Mouse (Mus musculus) kidney, embryonic 14.5 days (tissue): ENCODE measurements around the gene Plvap. TPM values are rescaled to one million over a fixed set of nuclear protein-coding genes. Genes with fewer than 3 reads are reported as not detected.
A peak's percentile ranks its signal among the peaks of the same experiment; 100 is the strongest.

ENCODE experiments used
- ATAC-seq: fragments of 200-750 bp; cut with Nextera tagmentation; 2 replicates; pipeline ENCODE4 v1.8.0; 2017; ENCODE audit warnings: moderate number of reproducible peaks, mild to moderate bottlenecking, moderate TSS enrichment, moderate library complexity; ENCODE audit not compliant: low FRiP score, low TSS enrichment
- H3K27ac ChIP-seq: fragments of 300-500 bp; sonication (generic); 2 replicates; pipeline ENCODE4 v1.5.1; 2014; ENCODE audit warnings: low read depth, mild to moderate bottlenecking, low read length, moderate library complexity, mixed read lengths
- H3K27me3 ChIP-seq: fragments of 300-500 bp; sonication (generic); 2 replicates; pipeline ENCODE4 v1.6.1; 2014; ENCODE audit warnings: mild to moderate bottlenecking, low read length; ENCODE audit not compliant: control insufficient read depth, insufficient read depth
- H3K36me3 ChIP-seq: fragments of 300-500 bp; sonication (generic); 2 replicates; pipeline ENCODE4 v1.6.1; 2014; ENCODE audit warnings: low read length, mixed read lengths; ENCODE audit not compliant: control insufficient read depth, insufficient read depth
- H3K4me1 ChIP-seq: fragments of 300-500 bp; sonication (generic); 2 replicates; pipeline ENCODE4 v1.6.1; 2014; ENCODE audit warnings: low read length, mixed read lengths; ENCODE audit not compliant: control insufficient read depth, insufficient read depth
- H3K4me2 ChIP-seq: fragments of 300-500 bp; sonication (generic); replicated peaks from 2 replicates; pipeline ENCODE4 v1.6.1; 2014; ENCODE audit warnings: low read depth, mild to moderate bottlenecking, low read length
- H3K4me3 ChIP-seq: fragments of 300-500 bp; sonication (generic); 2 replicates; pipeline ENCODE4 v1.5.1; 2014; ENCODE audit warnings: mild to moderate bottlenecking, low read length
- H3K9ac ChIP-seq: fragments of 300-500 bp; sonication (generic); 2 replicates; pipeline ENCODE4 v1.6.1; 2014; ENCODE audit warnings: low read depth, mild to moderate bottlenecking, low read length, moderate library complexity
- H3K9me3 ChIP-seq: fragments of 300-500 bp; sonication (generic); 2 replicates; pipeline ENCODE4 v1.6.1; 2016; ENCODE audit warnings: low read length; ENCODE audit not compliant: control insufficient read depth
- WGBS: fragments of 180-500 bp; shearing (Covaris S2); extraction: QIAGEN DNeasy Blood & Tissue Kit; methylation state at CpG from one replicate; pipeline ENCODE4 v1.1.7; 2014; 5-methylcytosine and 5-hydroxymethylcytosine counted together
- polyA plus RNA-seq: library from polyadenylated mRNA; unstranded; fragments of >200 nt; fragmentation: Nextera tagmentation; extraction: Ambion mirVana; gene quantifications from 2 replicates; pipeline ENCODE4 v1.2.1, GENCODE M21; 2014

Gene Plvap
- 117 and 123 TPM in 2 replicates for polyA plus RNA-seq

- peak within 1 kb of the TSS; percentile 37; the same call in 1 of the 2 replicates for H3K9ac ChIP-seq
- H3K27me3 ChIP-seq, result peaks cover 21% of the 10 kb centered on the region
- H3K27ac ChIP-seq, result 0 out of 2 replicates have a peak within 1 kb of the TSS, but pooled peaks have one; percentile 48
Observed at GRCm38 (mm10) chr8:71511644-71512043, at the start of gene Plvap. TSS of gene Plvap (minus strand) at chr8:71511752.

DNA sequence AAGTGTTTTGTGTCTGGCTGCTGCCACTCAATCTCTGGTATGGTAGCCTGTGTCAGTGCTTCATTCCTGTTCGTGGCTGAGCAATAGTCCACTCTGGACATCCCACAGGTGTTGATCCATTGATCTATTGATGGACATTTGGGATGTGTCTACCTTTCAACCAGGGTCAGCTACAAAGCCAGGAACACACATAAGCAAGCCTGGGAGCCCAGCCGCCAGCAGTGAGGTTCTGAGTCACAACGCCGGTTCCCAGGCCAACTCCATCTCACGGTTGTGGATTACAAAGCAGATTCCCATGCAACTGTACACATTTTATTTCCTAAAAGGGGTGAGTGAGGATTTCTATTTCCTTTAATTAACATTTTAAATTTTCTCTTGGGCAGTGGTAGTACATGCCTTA is 49.2 kb upstream of the Plvap start:
- Histone ChIP-seq H3K36me3 (no peaks in the 10 kb centered on the region), H3K4me2 (no peak overlapping the region), H3K9me3 (peaks cover 8% of the 10 kb centered on the region), H3K27me3 (peaks cover 52% of the 10 kb centered on the region), H3K4me3 (no peak overlapping the region), H3K9ac (no peak overlapping the region), H3K4me1 (peaks cover 11% of the 10 kb centered on the region; the same call in 1 of the 2 replicates), H3K27ac (no peak overlapping the region)
- no peak for ATAC-seq
- 83% methylated on average over 5 of the region's 5 CpGs for WGBS

More at GRCm38 (mm10) chr8:71511644-71512043, at the start of gene Plvap:
- H3K4me1 ChIP-seq, result peaks cover 11% of the 10 kb centered on the region; the same call in 1 of the 2 replicates
- no peaks in the 10 kb centered on the region for H3K36me3 ChIP-seq
- H3K4me3 ChIP-seq, result peak within 1 kb of the TSS; percentile 27
- H3K4me2 ChIP-seq, result peak within 1 kb of the TSS; percentile 26; the same call in 1 of the 2 replicates
- no peaks in the 10 kb centered on the region for H3K9me3 ChIP-seq
- 25% methylated on average over 14 of the region's 14 CpGs for WGBS
- peak; percentile 49 for ATAC-seq

DNA sequence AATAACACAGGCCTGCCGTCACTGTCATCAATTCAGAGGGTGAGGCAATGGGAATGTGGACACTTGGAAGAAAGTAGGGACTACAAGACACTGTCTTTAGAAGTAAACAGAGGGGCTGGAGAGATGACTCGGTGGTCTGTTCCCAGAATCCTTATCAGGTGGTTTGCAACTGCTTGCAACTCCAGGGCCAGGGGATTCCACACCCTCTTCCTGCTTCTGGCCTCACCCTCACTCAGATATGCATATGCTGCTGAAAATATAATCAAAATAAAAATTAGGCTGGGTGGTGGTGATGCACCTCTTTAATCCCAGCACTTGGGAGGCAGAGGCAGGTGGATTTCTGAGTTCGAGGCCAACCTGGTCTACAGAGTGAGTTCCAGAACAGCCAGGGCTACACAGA is 48.5 kb upstream of the Plvap start:
- Histone ChIP-seq H3K27me3 (peaks cover 52% of the 10 kb centered on the region), H3K9me3 (peaks cover 8% of the 10 kb centered on the region), H3K4me3 (no peak overlapping the region), H3K27ac (no peak overlapping the region), H3K4me1 (peaks cover 11% of the 10 kb centered on the region; the same call in 1 of the 2 replicates), H3K4me2 (no peak overlapping the region), H3K9ac (no peak overlapping the region), H3K36me3 (no peaks in the 10 kb centered on the region)
- WGBS, result 70% methylated on average over 3 of the region's 3 CpGs
- ATAC-seq, result no peak

DNA sequence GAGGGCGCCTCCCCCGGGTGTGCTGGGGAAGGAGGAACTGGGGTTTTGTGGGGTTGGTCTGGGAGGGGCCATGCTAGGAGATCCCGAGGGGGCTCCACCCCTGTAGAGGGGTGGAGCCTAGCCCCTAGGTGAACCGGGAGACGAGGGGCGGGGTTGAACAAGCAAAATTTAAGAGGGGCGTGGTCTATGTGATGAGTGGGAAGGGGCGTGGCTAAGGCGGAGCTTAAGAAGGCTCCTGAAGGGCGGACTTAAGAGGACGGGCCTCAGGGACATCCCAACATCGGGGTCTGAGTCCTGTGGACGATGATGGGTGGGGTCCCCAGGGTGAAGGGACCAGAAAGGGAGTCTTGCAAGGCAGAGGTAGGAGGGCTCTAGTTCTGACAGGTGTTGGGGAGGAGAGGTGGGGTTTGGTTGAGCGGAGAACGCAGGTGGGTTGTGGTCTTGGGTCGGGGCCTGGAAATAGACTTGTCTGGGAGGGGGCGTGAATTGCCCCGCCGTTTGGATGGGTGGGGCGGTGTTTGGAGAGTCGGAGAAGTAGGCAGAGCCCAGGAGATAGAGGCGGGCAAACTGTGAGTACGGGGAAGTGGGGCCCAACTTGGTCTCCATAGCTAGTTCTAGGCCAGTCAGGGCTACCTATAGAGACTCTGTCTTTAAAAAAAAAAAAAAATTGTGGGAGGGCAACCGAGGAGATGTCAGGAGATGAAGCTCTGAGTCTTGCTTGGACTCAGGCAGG is 47.6 kb upstream of the Plvap start:
- Histone ChIP-seq H3K27me3 (peaks cover 52% of the 10 kb centered on the region), H3K36me3 (no peaks in the 10 kb centered on the region), H3K4me1 (peaks cover 11% of the 10 kb centered on the region; the same call in 1 of the 2 replicates), H3K9ac (peak overlapping the region; percentile 54), H3K27ac (no peak overlapping the region), H3K4me3 (peak overlapping the region; percentile 51), H3K4me2 (peak overlapping the region; percentile 76), H3K9me3 (peaks cover 2% of the 10 kb centered on the region; the same call in 1 of the 2 replicates)
- peak; percentile 77 for ATAC-seq
- 2% methylated on average over 24 of the region's 24 CpGs for WGBS

DNA sequence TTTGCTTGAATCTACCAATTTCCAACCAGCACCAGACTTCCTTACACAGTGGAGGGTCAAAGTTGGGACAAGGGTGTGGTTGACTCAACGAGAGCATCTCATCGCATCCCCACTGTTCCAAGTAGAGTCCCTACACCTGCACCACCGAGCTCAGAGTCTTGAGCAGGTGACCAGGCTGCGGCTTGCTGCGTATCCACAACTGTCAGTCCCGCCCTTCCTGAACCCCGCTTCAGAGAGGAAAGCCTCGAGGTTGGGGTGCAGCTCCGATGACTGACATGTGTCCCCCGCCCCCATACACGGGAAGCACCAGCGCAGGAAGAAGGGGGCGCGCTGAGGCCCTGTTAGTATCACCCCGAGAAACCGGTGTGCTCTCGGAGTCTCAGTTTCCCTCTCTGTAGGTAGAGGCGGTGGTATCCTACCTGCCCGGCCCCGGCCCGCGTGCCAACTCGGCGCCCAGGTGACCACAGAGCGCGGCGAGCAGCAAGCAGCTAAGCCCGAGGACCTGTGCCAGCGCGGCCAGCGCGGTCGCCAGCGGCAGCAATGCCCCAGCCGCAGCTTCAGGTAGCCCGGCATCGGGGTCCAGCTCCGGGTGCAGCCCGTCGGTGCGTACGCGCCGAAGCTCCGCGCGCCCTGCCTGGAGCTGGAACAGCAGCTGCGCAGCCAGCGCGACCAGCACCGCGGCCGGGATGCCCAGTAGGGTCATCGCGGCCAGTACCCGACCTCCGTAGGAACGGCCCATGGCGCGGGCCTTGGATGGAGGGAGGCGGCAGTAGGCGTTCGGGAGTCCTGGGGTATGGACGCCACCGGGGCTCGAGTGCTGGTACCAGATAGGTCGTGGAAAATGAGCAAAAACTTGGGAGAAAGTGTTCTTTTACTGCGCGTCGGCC is 46.8 kb upstream of the Plvap start, which contains the start of gene Tmem221:
TSS of gene Tmem221 (minus strand) at position 801 of the 887 bp plus-strand sequence.
- Histone ChIP-seq H3K9me3 (no peaks in the 10 kb centered on the region), H3K36me3 (no peaks in the 10 kb centered on the region), H3K4me1 (peaks cover 11% of the 10 kb centered on the region; the same call in 1 of the 2 replicates), H3K27me3 (peaks cover 51% of the 10 kb centered on the region), H3K27ac (no peak within 1 kb of the TSS), H3K4me2 (peak within 1 kb of the TSS; percentile 76), H3K9ac (peak within 1 kb of the TSS; percentile 54), H3K4me3 (peak within 1 kb of the TSS; percentile 51)
- WGBS, result 4% methylated on average over 69 of the region's 70 CpGs
- ATAC-seq, result peak; percentile 45

GRCm38 (mm10) chr8:71554644-71555043 is 43.1 kb upstream of the Plvap start:
- no peaks in the 10 kb centered on the region for H3K9me3 ChIP-seq
- no peak overlapping the region for H3K9ac ChIP-seq
- no peaks in the 10 kb centered on the region for H3K36me3 ChIP-seq
- no peak overlapping the region for H3K27ac ChIP-seq
- no peak overlapping the region for H3K4me3 ChIP-seq
- peaks cover 10% of the 10 kb centered on the region; the same call in 1 of the 2 replicates for H3K4me1 ChIP-seq
- no peak overlapping the region for H3K4me2 ChIP-seq
- peaks cover 17% of the 10 kb centered on the region for H3K27me3 ChIP-seq
- 89% methylated on average over 2 of the region's 2 CpGs for WGBS
- ATAC-seq, result no peak

GRCm38 (mm10) chr8:71554001-71554400 is 42.4 kb upstream of the Plvap start:
- H3K27ac ChIP-seq, result peak overlapping the region; percentile 7; the same call in 1 of the 2 replicates
- H3K36me3 ChIP-seq, result no peaks in the 10 kb centered on the region
- H3K4me3 ChIP-seq, result no peak overlapping the region
- no peak overlapping the region for H3K9ac ChIP-seq
- no peaks in the 10 kb centered on the region for H3K9me3 ChIP-seq
- H3K4me2 ChIP-seq, result no peak overlapping the region
- peaks cover 10% of the 10 kb centered on the region for H3K27me3 ChIP-seq
- H3K4me1 ChIP-seq, result peaks cover 7% of the 10 kb centered on the region; the same call in 1 of the 2 replicates
- 76% methylated on average over 6 of the region's 6 CpGs for WGBS
- ATAC-seq, result no peak

- Histone ChIP-seq H3K36me3 (peaks cover 9% of the 10 kb centered on the region; the same call in 1 of the 2 replicates), H3K4me3 (no peak overlapping the region), H3K4me1 (0 out of 2 replicates have a peak, but pooled peaks cover 6% of the 10 kb centered on the region), H3K9ac (no peak overlapping the region), H3K27me3 (no peaks in the 10 kb centered on the region; the same call in 1 of the 2 replicates), H3K9me3 (no peaks in the 10 kb centered on the region), H3K27ac (peak overlapping the region; percentile 78), H3K4me2 (no peak overlapping the region)
- ATAC-seq, result peak; percentile 54
- 24% methylated on average over 6 of the region's 6 CpGs for WGBS
Observed at GRCm38 (mm10) chr8:71552770-71553169, 41.2 kb upstream of the Plvap start.
